Comparison of ENCODE assay signal across 11 mouse cellular contexts in the genomic region with DNA sequence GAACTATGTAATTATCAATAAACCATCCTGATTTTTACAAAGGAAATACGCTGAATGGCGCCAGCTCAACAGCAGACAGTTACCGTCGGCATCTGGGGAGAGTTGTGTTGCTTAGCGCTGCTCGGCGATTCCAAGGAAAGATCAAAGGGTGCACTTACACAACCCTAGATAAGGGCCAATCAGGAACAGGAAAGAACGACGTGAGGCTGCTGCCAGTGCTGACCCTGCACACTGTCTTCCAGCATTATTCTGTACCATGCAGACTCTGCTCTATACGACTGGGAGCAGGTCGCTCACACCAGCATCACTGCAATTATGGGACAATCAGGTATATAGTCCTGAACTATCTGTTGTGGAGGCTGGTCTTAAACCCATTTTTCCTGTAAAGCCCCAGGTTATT.
"Had no signal": no experiment of that assay in that cellular context is flagged by ENCODE, and none has a peak within 500 bp of the region (broad histone marks: within the 10 kb centered on the region; RNA-seq: fewer than 3 reads in every experiment).

No protein-coding gene starts in this region.

- H3K4me3 ChIP-seq: layer of hippocampus, adult 2 months; limb, embryonic 15.5 days; midbrain, embryonic 12.5 days had no signal

- DNase-seq: kidney, adult 18-20 months; kidney, postnatal 10 days; kidney, postnatal 4 days; left cerebral cortex, postnatal 4 days; lung, adult 18-20 months; spleen, adult 18-20 months; thymus, postnatal 4 days had no signal

- ATAC-seq: midbrain, embryonic 16.5 days had no signal

- H3K4me1 ChIP-seq: limb, embryonic 15.5 days; midbrain, embryonic 12.5 days had no signal

- H3K27me3 ChIP-seq: limb, embryonic 15.5 days; midbrain, embryonic 12.5 days had no signal

- H3K9me3 ChIP-seq: limb, embryonic 15.5 days; midbrain, embryonic 12.5 days had no signal

- H3K27ac ChIP-seq: layer of hippocampus, adult 2 months; limb, embryonic 15.5 days; midbrain, embryonic 12.5 days had no signal

- H3K9ac ChIP-seq: limb, embryonic 15.5 days; midbrain, embryonic 12.5 days had no signal

- H3K4me2 ChIP-seq: limb, embryonic 15.5 days; midbrain, embryonic 12.5 days had no signal
